Comparison of ENCODE assay signal across 9 mouse cellular contexts in the genomic region with DNA sequence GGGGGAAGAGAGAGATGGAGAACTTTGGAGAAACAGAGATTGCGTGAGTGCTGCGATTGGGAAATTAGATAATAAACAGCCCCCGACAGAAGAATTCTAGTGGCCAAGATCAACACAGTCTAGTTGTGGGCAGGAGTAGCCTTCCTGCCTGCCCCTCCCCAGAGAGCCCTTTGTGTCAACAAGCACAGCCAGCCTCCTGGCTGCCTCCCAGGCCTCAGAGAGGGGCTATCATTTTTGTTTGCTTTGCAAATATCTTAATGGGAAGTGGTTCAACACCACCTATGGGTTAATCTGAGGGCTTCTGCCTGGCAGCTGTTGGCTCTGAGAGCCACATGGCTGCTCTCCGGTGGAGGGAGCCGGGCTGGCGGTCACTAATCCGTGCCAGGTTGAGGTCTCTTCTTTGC.
DNase-seq lines count a peak whose midpoint lies in the region; ATAC-seq lines count a peak whose summit lies in the region.
"Had no signal": no experiment of that assay in that cellular context is flagged by ENCODE, and none has a peak within 500 bp of the region (broad histone marks: within the 10 kb centered on the region; RNA-seq: fewer than 3 reads in every experiment).

No protein-coding gene starts in this region.

- WGBS in forebrain, embryonic 14.5 days: 58% methylated on average over 7 of the region's 7 CpGs
- WGBS in forebrain, embryonic 11.5 days: 66% methylated on average over 7 of the region's 7 CpGs
- 23% methylated on average over 7 of the region's 7 CpGs for WGBS in liver, embryonic 11.5 days

- H3K9ac ChIP-seq in forebrain, embryonic 14.5 days (ENCODE audit: low read length): no peak overlapping the region
- no peak overlapping the region for H3K9ac ChIP-seq in forebrain, embryonic 11.5 days (ENCODE audit: low read length)
- H3K9ac ChIP-seq in liver, embryonic 11.5 days (ENCODE audit: low read depth, low read length): no peak overlapping the region

- H3K9me3 ChIP-seq in forebrain, embryonic 14.5 days (replicated peaks; ENCODE audit: control insufficient read depth, low read length): no peaks in the 10 kb centered on the region
- H3K9me3 ChIP-seq in forebrain, embryonic 11.5 days (ENCODE audit: control insufficient read depth, low read length): no peaks in the 10 kb centered on the region
- H3K9me3 ChIP-seq in liver, embryonic 11.5 days (ENCODE audit: control insufficient read depth, low read length): no peaks in the 10 kb centered on the region

- no peaks in the 10 kb centered on the region for H3K27me3 ChIP-seq in forebrain, embryonic 14.5 days (replicated peaks; ENCODE audit: control insufficient read depth, insufficient read depth, low read length)
- H3K27me3 ChIP-seq in forebrain, embryonic 11.5 days (ENCODE audit: control insufficient read depth, insufficient read depth, low read length): no peaks in the 10 kb centered on the region
- H3K27me3 ChIP-seq in liver, embryonic 11.5 days (replicated peaks; ENCODE audit: control insufficient read depth, insufficient read depth, low read length): no peaks in the 10 kb centered on the region; the same call in 1 of the 2 replicates
- H3K27me3 ChIP-seq: CH12.LX had no signal

- H3K4me1 ChIP-seq in forebrain, embryonic 14.5 days (ENCODE audit: control insufficient read depth, insufficient read depth, low read length): peaks cover 6% of the 10 kb centered on the region; the same call in 1 of the 2 replicates
- H3K4me1 ChIP-seq in forebrain, embryonic 11.5 days (replicated peaks; ENCODE audit: control insufficient read depth, insufficient read depth, low read length): no peaks in the 10 kb centered on the region; the same call in 1 of the 2 replicates
- H3K4me1 ChIP-seq in liver, embryonic 11.5 days (replicated peaks; ENCODE audit: control insufficient read depth, insufficient read depth, low read length): peaks cover 8% of the 10 kb centered on the region

- no peak overlapping the region for H3K27ac ChIP-seq in forebrain, embryonic 14.5 days (ENCODE audit: low read depth, low read length)
- H3K27ac ChIP-seq in forebrain, embryonic 11.5 days (ENCODE audit: low read depth, low read length): no peak overlapping the region
- no peak overlapping the region for H3K27ac ChIP-seq in liver, embryonic 11.5 days (ENCODE audit: low read depth, low read length)

- no peak overlapping the region for H3K4me2 ChIP-seq in forebrain, embryonic 14.5 days (ENCODE audit: low read length)
- H3K4me2 ChIP-seq in forebrain, embryonic 11.5 days (ENCODE audit: low read depth, low read length, severe bottlenecking): no peak overlapping the region
- H3K4me2 ChIP-seq in liver, embryonic 11.5 days: peak overlapping the region; percentile 33

- DNase-seq in forebrain, embryonic 14.5 days (ENCODE audit: low spot score): peak; percentile 50
- DNase-seq in forebrain, embryonic 11.5 days (ENCODE audit: low spot score): no peak
- peak; percentile 19 for DNase-seq in embryo, embryonic 11.5 days (ENCODE audit: low read depth, low spot score)
- no peak for DNase-seq in liver, embryonic 11.5 days (ENCODE audit: low spot score)
- DNase-seq in retina, postnatal 1 day: peak; percentile 20
- no peak for DNase-seq in layer of hippocampus, postnatal 36 days
- DNase-seq in gastrocnemius, adult 8-10 months (ENCODE audit: low spot score in 2 of 2): no peak

- no peak overlapping the region for H3K4me3 ChIP-seq in forebrain, embryonic 14.5 days (ENCODE audit: low read depth, low read length)
- no peak overlapping the region for H3K4me3 ChIP-seq in forebrain, embryonic 11.5 days (ENCODE audit: low read depth, low read length)
- H3K4me3 ChIP-seq in liver, embryonic 11.5 days (ENCODE audit: low read depth, low read length): no peak overlapping the region

- ATAC-seq in forebrain, embryonic 14.5 days: peak; percentile 40; the same call in 1 of the 2 replicates
- no peak for ATAC-seq in forebrain, embryonic 11.5 days (replicated peaks; ENCODE audit: low FRiP score)
- ATAC-seq in hematopoietic stem cell, adult 5-6 weeks (replicated peaks in 1 of 2; ENCODE audit: insufficient read depth in 1 of 2, low FRiP score in 2 of 2, low TSS enrichment in 1 of 2, low read depth in 1 of 2, poor library complexity in 2 of 2, severe bottlenecking in 2 of 2): peak; percentile 56 to 59; a peak in 3 of 4 replicates
- no peak for ATAC-seq in liver, embryonic 11.5 days (replicated peaks; ENCODE audit: low FRiP score)

- H3K36me3 ChIP-seq in forebrain, embryonic 14.5 days (ENCODE audit: control insufficient read depth, insufficient read depth, low read length): no peaks in the 10 kb centered on the region
- H3K36me3 ChIP-seq in forebrain, embryonic 11.5 days (ENCODE audit: control insufficient read depth, insufficient read depth, low read length): no peaks in the 10 kb centered on the region
- no peaks in the 10 kb centered on the region for H3K36me3 ChIP-seq in liver, embryonic 11.5 days (ENCODE audit: control insufficient read depth, insufficient read depth, low read length)

Comparison
In these comparisons a context has a peak if more than half of its experiments do, and no peak if none do; other contexts are left out.
1. ATAC-seq: peak in forebrain, embryonic 14.5 days (single experiment) and hematopoietic stem cell, adult 5-6 weeks (2 of 2); none in forebrain, embryonic 11.5 days (single experiment) and liver, embryonic 11.5 days (single experiment).
2. DNase-seq: peak in forebrain, embryonic 14.5 days (single experiment), embryo, embryonic 11.5 days (single experiment) and retina, postnatal 1 day (single experiment); none in forebrain, embryonic 11.5 days (single experiment), liver, embryonic 11.5 days (single experiment), layer of hippocampus, postnatal 36 days (0 of 2) and gastrocnemius, adult 8-10 months (0 of 2).